Mouse (Mus musculus) intestine, postnatal 0 days (tissue): ENCODE data around the gene Elmsan1. TPM values are rescaled to one million over a fixed set of nuclear protein-coding genes. Genes with fewer than 3 reads are reported as not detected.
A peak's percentile ranks its signal among the peaks of the same experiment; 100 is the strongest.

Experiments
- ATAC-seq: fragments of 200-750 bp; cut with Nextera tagmentation; 2 replicates; pipeline ENCODE4 v1.8.0; 2017; ENCODE audit warnings: mild to moderate bottlenecking, moderate TSS enrichment, moderate library complexity
- H3K27ac ChIP-seq: fragments of 300-500 bp; sonication (generic); 2 replicates; pipeline ENCODE4 v1.5.1; 2014; ENCODE audit warnings: mild to moderate bottlenecking, low read depth, low read length, moderate library complexity
- H3K27me3 ChIP-seq: fragments of 300-500 bp; sonication (generic); replicated peaks from 2 replicates; pipeline ENCODE4 v1.6.1; 2014; ENCODE audit warnings: low read length, mixed read lengths; ENCODE audit not compliant: control insufficient read depth, insufficient read depth
- H3K36me3 ChIP-seq: fragments of 300-500 bp; sonication (generic); 2 replicates; pipeline ENCODE4 v1.6.1; 2014; ENCODE audit warnings: mild to moderate bottlenecking, moderate library complexity; ENCODE audit not compliant: control insufficient read depth, insufficient read depth
- H3K4me1 ChIP-seq: fragments of 300-500 bp; sonication (generic); replicated peaks from 2 replicates; pipeline ENCODE4 v1.6.1; 2014; ENCODE audit warnings: antibody characterized with exemption, low read length, mixed read lengths; ENCODE audit not compliant: control insufficient read depth, insufficient read depth
- H3K4me2 ChIP-seq: fragments of 300-500 bp; sonication (generic); replicated peaks from 2 replicates; pipeline ENCODE4 v1.6.1; 2014; ENCODE audit warnings: low read depth, mild to moderate bottlenecking, moderate library complexity
- H3K4me3 ChIP-seq: fragments of 300-500 bp; sonication (generic); 2 replicates; pipeline ENCODE4 v1.5.1; 2014; ENCODE audit warnings: low read depth, low read length
- H3K9ac ChIP-seq: fragments of 300-500 bp; sonication (generic); 2 replicates; pipeline ENCODE4 v1.6.1; 2014; ENCODE audit warnings: mild to moderate bottlenecking, low read depth, low read length
- H3K9me3 ChIP-seq: fragments of 300-500 bp; sonication (generic); 2 replicates; pipeline ENCODE4 v1.6.1; 2016; ENCODE audit warnings: mixed run types; ENCODE audit not compliant: control insufficient read depth
- CTCF ChIP-seq: sonication (generic); IDR thresholded peaks from 2 replicates; pipeline ENCODE4 v1.5.1; 2016; ENCODE audit warnings: low read depth, mild to moderate bottlenecking, control low read depth, antibody characterized with exemption, moderate library complexity
- WGBS: fragments of 180-500 bp; shearing (Covaris S2); extraction: QIAGEN DNeasy Blood & Tissue Kit; methylation state at CpG from one replicate; pipeline ENCODE4 v1.1.7; 2014; 5-methylcytosine and 5-hydroxymethylcytosine counted together
- polyA plus RNA-seq: library from polyadenylated mRNA; unstranded; fragments of >200 nt; fragmentation: Nextera tagmentation; extraction: Ambion mirVana; gene quantifications from 2 replicates; pipeline ENCODE4 v1.2.1, GENCODE M21; 2015

Elmsan1 gene
- polyA plus RNA-seq, 1 experiment from 2014 or later, result 4.9 TPM

DNA sequence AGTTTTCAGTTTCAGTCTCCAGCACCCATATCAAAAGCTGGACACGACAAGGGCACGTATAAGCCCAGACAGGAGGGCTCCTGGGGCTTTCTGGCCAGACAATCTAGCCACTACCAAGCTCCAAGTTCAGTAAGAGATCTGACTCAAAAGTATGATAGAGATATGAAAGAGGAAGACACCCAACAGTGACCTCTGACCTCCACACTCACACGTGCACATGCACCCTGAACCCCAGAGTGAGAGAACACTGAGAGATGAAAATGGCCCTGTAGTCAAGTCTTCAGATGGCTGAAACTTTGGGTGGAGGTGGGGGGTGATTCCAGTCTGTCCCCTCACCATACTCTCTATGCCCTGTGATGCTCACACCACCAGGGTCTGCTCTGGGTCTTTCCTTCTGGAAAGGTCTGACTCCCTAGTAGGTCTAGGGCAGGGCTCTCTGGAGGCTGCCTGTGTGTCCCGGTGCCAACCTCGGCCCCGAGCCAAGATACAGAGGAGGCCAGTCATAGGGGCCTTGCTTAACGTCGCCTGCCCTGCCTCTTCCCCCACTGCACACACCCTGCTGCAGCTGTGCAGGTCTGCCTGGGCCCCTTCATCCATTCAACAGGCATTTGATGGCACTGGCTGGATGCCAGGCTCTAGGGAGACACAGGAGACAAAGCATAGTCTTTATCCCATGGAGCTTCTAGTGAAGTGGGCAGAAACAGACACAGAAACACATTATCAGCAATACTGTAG is 37.8 kb downstream of the Elmsan1 start:
- H3K9me3 ChIP-seq, result no peaks in the 10 kb centered on the region
- ATAC-seq, result peak; percentile 87
- TF ChIP-seq CTCF, result peak; percentile 24; the same call in 1 of the 2 replicates
- peak overlapping the region; percentile 35 for H3K4me2 ChIP-seq
- peaks cover 64% of the 10 kb centered on the region for H3K4me1 ChIP-seq
- H3K4me3 ChIP-seq, result no peak overlapping the region
- peak overlapping the region; percentile 81 for H3K27ac ChIP-seq
- 21% methylated on average over 8 of the region's 8 CpGs for WGBS
- 0 out of 2 replicates have a peak overlapping the region, but pooled peaks have one; percentile 18 for H3K9ac ChIP-seq
- H3K27me3 ChIP-seq, result no peaks in the 10 kb centered on the region
- H3K36me3 ChIP-seq, result no peaks in the 10 kb centered on the region

DNA sequence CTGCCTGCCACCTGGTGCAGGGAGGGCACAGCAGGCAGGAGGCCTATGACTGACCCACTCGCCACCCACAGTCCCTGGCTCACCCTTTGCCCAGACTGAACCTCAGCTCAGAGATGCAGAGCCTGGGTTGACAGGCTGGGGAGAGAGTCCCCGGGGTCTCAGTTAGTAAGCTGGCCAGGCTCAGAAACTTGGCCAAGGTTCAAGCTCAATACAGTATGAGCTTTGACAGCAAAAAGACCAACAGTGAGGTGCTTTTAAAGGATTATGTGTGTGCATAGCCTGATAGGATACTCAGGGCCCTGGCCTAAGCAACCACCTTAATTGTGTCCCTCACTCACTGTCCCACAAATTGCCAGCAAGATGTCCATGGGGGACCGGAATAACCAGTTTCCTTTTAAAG is 38.6 kb downstream of the Elmsan1 start:
- peak overlapping the region; percentile 21; the same call in 1 of the 2 replicates for H3K4me2 ChIP-seq
- H3K4me3 ChIP-seq, result no peak overlapping the region
- 0 out of 2 replicates have a peak overlapping the region, but pooled peaks have one; percentile 18 for H3K9ac ChIP-seq

DNA sequence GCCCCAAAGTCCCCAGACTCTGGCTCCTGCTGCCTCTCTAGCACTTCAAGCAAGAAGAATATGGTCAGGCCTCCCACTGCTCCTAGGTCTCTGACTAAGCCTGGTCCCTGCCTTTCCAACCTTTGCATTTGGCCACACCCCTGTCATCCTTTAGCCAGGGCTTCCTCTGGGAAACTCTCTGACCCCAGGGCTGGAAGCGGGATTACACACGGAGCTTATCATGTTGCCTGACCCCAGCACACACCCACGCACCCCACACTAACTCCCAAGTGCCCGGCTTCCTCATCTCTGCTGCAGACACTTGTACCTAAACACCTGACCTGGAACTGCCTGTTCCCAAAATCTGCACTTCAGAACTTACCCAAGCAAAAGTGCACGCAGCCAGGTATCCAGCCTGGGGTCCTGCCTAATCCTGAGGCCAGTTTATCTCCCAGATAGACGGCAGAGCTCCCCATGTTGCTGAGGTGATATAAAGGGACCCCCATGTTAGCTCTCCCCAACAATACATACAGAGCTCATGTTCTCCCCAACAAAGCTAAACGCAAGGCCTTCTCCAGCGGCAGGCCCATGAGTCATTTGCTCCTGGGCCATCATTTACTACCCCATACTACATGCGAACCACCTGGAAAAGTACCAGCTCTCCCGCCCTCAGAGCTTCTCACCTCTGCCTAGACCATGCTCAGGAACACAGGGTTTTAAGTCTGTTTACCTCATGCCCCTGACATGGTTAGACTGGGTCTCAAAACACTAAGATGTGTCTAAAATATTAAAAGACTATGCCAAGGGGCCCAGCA is 39.8 kb downstream of the Elmsan1 start:
- Histone ChIP-seq H3K36me3 (peaks cover 3% of the 10 kb centered on the region; the same call in 1 of the 2 replicates), H3K27me3 (no peaks in the 10 kb centered on the region), H3K4me3 (no peak overlapping the region), H3K4me1 (peaks cover 61% of the 10 kb centered on the region), H3K27ac (peak overlapping the region; percentile 93), H3K4me2 (no peak overlapping the region), H3K9me3 (no peaks in the 10 kb centered on the region), H3K9ac (no peak overlapping the region)
- ATAC-seq, result no peak
- no peak for TF ChIP-seq CTCF
- WGBS, result 36% methylated on average over 10 of the region's 10 CpGs

More for the DNA sequence above, 38.6 kb downstream of the Elmsan1 start:
- TF ChIP-seq CTCF, result no peak
- H3K4me1 ChIP-seq, result peaks cover 65% of the 10 kb centered on the region
- ATAC-seq, result no peak
- WGBS, result 32% methylated on average over 3 of the region's 3 CpGs
- H3K27ac ChIP-seq, result peak overlapping the region; percentile 81
- H3K27me3 ChIP-seq, result no peaks in the 10 kb centered on the region
- H3K36me3 ChIP-seq, result no peaks in the 10 kb centered on the region
- H3K9me3 ChIP-seq, result no peaks in the 10 kb centered on the region

DNA sequence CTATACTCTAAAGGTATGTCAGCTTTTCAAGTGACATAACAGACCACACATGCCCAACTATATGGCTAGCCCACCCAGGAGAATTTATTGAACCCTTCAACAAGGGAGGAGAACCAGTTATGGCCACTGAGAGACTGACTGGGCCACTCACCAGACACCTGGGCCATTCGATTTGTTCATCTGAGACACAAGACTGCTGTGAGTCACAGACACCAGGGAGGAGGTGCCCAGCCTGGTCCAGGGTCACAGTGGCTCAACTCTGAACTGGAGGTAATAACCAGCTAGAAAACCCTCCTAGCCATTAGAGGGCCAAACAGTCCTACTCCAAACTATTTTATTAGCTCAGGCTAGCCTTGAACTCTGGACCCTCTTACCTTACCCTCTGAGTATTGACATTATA is 40.6 kb downstream of the Elmsan1 start:
- Histone ChIP-seq H3K9ac (no peak overlapping the region), H3K4me2 (no peak overlapping the region; the same call in 1 of the 2 replicates), H3K27ac (peak overlapping the region; percentile 93), H3K4me3 (no peak overlapping the region), H3K4me1 (peaks cover 66% of the 10 kb centered on the region), H3K9me3 (no peaks in the 10 kb centered on the region), H3K27me3 (no peaks in the 10 kb centered on the region), H3K36me3 (peaks cover 11% of the 10 kb centered on the region)
- ATAC-seq, result peak; percentile 1; the same call in 1 of the 2 replicates
- 11% methylated on average over 1 of the region's 1 CpGs for WGBS
- no peak for TF ChIP-seq CTCF

DNA sequence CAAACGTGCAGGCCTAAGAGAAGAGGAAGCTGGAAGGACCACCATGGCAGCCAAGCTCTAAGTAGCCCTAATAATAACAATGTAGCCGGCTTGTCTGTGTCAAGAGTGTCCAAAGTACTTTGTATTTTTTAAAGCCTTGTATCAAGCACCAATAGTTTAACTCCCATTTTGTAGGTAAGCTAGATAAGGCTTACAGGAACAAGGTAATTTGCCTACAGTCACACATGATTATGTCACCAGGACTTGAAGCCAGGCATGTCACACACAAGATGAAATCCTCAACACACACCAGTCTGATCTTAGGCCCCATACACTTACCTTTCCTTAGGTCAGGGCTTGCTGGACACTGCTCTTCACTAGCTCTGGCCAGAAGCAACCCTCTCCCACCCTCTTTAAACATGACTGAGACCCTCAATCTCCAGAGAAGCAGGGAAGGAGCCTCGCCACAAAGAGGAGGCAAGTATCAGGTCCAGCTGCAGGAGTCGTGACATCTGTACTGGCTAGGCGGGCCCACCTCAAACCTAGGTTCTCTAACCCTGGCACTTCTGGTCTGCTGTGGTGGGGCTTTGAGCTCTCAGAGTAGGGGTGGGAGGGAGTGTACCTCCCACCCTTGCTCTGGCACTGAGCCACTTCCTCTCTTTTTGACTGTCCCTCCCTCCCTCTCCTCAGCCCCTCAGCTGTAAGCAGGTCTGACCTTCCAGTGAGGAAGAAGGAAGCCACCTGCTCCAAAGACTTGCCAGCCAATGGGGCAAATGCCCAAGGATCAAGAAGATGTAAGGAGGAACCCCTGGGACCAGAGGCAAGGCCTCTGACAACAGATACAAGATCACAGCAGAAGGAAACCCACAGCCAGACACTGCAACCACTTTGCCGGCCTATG is 41.6 kb downstream of the Elmsan1 start:
- ATAC-seq, result no peak
- TF ChIP-seq CTCF, result no peak
- H3K27ac ChIP-seq, result peak overlapping the region; percentile 93
- 46% methylated on average over 6 of the region's 6 CpGs for WGBS
- H3K9ac ChIP-seq, result no peak overlapping the region
- no peaks in the 10 kb centered on the region for H3K9me3 ChIP-seq
- no peak overlapping the region; the same call in 1 of the 2 replicates for H3K4me2 ChIP-seq
- H3K4me3 ChIP-seq, result no peak overlapping the region
- no peaks in the 10 kb centered on the region for H3K27me3 ChIP-seq
- peaks cover 19% of the 10 kb centered on the region for H3K36me3 ChIP-seq
- H3K4me1 ChIP-seq, result peaks cover 69% of the 10 kb centered on the region
